Mouse (Mus musculus): Measurements from ENCODE around the gene Gle1.

- TF ChIP-seq TAL1 (IDR thresholded peaks at IDR 0.05; ENCODE audit: low read length) (no peak), GATA1 (IDR thresholded peaks at IDR 0.05; ENCODE audit: low read length) (no peak)
These were observed 31.6 kb downstream of the Gle1 start for GRCm38 (mm10) chr2:29966826-29967225.
